Mouse (Mus musculus) cortical plate, adult 2 months (tissue): ENCODE measurements around the gene Scarb2. TPM values are rescaled to one million over a fixed set of nuclear protein-coding genes. Genes with fewer than 3 reads are reported as not detected.

Experiments used
- H3K27ac ChIP-seq: fragments of 200-500 bp; 2 replicates; pipeline ENCODE4 v1.5.1; 2012; ENCODE audit warnings: low read length, control low read depth, inconsistent platforms; ENCODE audit not compliant: insufficient read depth
- H3K4me1 ChIP-seq: fragments of 200-500 bp; 2 replicates; pipeline ENCODE4 v1.6.1; 2011; ENCODE audit warnings: low read length; ENCODE audit not compliant: control insufficient read depth, insufficient read depth
- H3K4me3 ChIP-seq: fragments of 200-500 bp; 2 replicates; pipeline ENCODE4 v1.5.1; 2011; ENCODE audit warnings: mild to moderate bottlenecking, low read length, control low read depth; ENCODE audit not compliant: insufficient read depth
- CTCF ChIP-seq: fragments of 200-500 bp; IDR thresholded peaks from 2 replicates; pipeline ENCODE4 v1.5.1; 2011; ENCODE audit warnings: mild to moderate bottlenecking, control low read depth, low read length; ENCODE audit not compliant: insufficient read depth; ENCODE audit errors: extremely low read depth
- POLR2A ChIP-seq: fragments of 200-500 bp; IDR thresholded peaks from 2 replicates; pipeline ENCODE4 v1.6.1; 2011; ENCODE audit warnings: mild to moderate bottlenecking, low read length, control low read depth; ENCODE audit not compliant: insufficient read depth; ENCODE audit errors: extremely low read depth
- polyA plus RNA-seq: library from polyadenylated mRNA; depleted of rRNA; stranded (reverse); fragments of >200 nt; gene quantifications from 2 replicates; pipeline ENCODE4 v1.2.3, GENCODE M21; 2012; rRNA removed

Gene Scarb2
- polyA plus RNA-seq, 1 experiment = 66.4 TPM

DNA sequence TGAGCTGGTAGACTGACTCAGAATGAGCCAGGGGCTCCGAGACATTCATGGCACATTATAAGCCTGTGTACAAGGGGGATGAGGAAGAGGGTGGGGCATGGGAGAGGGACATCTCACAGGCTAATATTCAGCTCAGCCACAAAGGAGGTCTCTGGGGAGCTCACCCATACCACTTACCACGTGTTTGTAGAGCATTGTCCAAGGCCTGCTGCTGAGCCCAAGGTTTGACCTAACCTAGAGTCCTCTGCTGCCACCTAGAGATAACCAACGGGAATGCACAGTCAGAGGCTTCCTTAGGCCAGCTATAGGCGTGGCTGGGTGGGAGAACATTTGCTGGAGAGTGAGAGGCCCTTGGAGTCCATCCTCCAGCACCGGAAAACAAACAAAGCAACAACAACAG lies 108.5 kb downstream of the Scarb2 start:
- TF ChIP-seq POLR2A (no peak), CTCF (peak; percentile 83)
- H3K27ac ChIP-seq = no peak overlapping the region

GRCm38 (mm10) chr5:92396476-92396875 lies 110.2 kb downstream of the Scarb2 start:
- Histone ChIP-seq H3K27ac (no peak overlapping the region), H3K4me1 (no peaks in the 10 kb centered on the region), H3K4me3 (no peak overlapping the region)
- TF ChIP-seq CTCF (no peak), POLR2A (no peak)

More for the DNA sequence above, 108.5 kb downstream of the Scarb2 start:
- Histone ChIP-seq H3K4me1 (no peaks in the 10 kb centered on the region), H3K4me3 (no peak overlapping the region)

DNA sequence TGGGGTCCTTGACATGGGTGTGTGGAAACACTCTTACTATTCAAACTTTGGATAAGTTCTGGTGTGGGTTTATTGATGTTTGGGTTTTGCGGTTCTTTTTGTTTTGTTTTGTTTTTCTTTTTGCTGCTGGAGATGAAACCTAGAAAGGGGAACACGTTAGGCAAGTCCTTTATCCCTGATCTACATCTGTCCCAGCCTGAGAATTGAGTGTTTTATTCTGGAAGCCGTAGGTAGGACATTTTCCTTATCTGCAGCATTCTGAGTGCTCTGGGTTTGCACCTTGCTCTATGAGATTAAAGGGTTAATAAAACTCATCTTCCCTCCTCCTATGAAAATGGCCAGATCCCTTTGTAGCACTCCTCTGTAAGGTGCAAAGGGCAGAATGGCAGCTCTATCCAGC lies 110.9 kb downstream of the Scarb2 start:
- TF ChIP-seq CTCF (no peak), POLR2A (no peak)
- Histone ChIP-seq H3K4me3 (no peak overlapping the region), H3K4me1 (no peaks in the 10 kb centered on the region), H3K27ac (no peak overlapping the region)

GRCm38 (mm10) chr5:92393863-92394262 lies 112.8 kb downstream of the Scarb2 start:
- Histone ChIP-seq H3K4me1 (peaks cover 2% of the 10 kb centered on the region; the same call in 1 of the 2 replicates), H3K27ac (no peak overlapping the region), H3K4me3 (no peak overlapping the region)
- TF ChIP-seq CTCF = no peak
- TF ChIP-seq POLR2A = no peak

DNA sequence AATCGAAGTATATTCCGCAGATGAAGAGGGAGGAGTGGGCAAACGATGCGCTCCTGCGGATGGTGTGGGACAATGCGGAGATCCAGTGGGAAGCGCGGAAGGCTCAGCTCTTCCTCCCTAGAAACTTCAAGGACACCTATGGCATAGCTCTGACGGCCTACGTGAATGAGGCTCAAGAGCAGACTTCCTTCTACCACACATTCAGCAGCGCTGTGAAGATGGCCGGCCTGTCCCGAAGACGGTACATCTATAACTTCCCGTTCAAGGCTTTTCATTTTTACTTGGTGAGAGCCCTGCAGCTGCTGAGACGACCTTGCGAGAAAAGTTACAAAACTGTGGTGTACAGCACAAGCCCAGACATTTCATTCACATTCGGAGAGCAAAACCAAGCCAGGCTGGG lies 114.1 kb downstream of the Scarb2 start:
- H3K4me1 ChIP-seq = peaks cover 2% of the 10 kb centered on the region; the same call in 1 of the 2 replicates
- TF ChIP-seq CTCF (no peak), POLR2A (no peak)
- no peak overlapping the region for H3K4me3 ChIP-seq
- no peak overlapping the region for H3K27ac ChIP-seq

Other genes with a start within 250 kb of the Scarb2 start
- 48.7 and 50.7 TPM in 2 replicates for gene Naaa, start 228.7 kb downstream of the Scarb2 start, polyA plus RNA-seq
- 11.8 and 13.8 TPM in 2 replicates for gene Sdad1, start 196.4 kb downstream of the Scarb2 start, polyA plus RNA-seq
- gene Cxcl9, start 178.8 kb downstream of the Scarb2 start, polyA plus RNA-seq = not detected in 2 replicates
- 13.8 and 15.2 TPM in 2 replicates for gene Art3, start 175.0 kb downstream of the Scarb2 start, polyA plus RNA-seq
- gene Cxcl10, start 157.9 kb downstream of the Scarb2 start, polyA plus RNA-seq = 0.40 and 1.1 TPM in 2 replicates
- 22.4 and 26.0 TPM in 2 replicates for gene Nup54, start 71.6 kb downstream of the Scarb2 start, polyA plus RNA-seq
- 0.53 and 0.84 TPM in 2 replicates for gene Fam47e, start 48.2 kb upstream of the Scarb2 start, polyA plus RNA-seq
- 0.96 and 1.1 TPM in 2 replicates for gene Stbd1, start 96.2 kb upstream of the Scarb2 start, polyA plus RNA-seq
- gene Ccdc158, start 168.4 kb upstream of the Scarb2 start, polyA plus RNA-seq = 0.38 and 0.65 TPM in 2 replicates
- gene Shroom3, start 176.6 kb upstream of the Scarb2 start, polyA plus RNA-seq = 1.9 and 2.0 TPM in 2 replicates